In the genomic region with DNA sequence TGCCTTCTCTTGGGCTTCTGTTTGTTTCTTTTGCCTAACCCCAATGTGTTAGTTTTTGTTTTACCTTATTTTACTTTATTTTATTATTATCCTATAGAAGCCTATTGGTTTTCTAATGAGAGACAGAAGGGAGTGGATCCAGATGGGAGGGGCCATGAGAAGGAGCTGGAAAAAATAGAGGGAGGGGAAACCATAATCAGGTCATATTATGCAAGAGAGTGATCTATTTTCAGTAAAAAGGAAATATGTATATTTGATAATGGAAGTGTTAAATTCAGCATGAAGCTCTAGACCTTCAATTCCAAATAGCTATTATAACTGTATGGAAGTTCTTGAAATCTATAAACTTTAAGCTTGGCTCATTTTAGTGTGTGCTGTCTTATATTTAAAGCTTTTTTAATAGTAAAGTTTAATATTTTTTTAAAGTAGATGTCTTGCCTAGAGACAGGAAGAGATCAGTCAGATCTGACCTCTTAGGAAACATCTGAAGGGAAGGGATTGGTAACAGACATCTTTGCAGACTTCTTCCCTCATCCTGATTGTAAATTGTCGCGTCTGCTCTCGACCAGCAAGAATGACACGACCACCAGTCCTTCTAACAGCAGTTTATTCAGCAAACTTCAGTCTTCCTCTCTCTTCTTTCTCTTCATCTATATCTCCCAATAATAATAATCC, we compare ENCODE assay signal across 28 mouse cellular contexts.
"Had no signal": no experiment of that assay in that cellular context is flagged by ENCODE, and none has a peak within 500 bp of the region (broad histone marks: within the 10 kb centered on the region; RNA-seq: fewer than 3 reads in every experiment).

No protein-coding gene starts in this region.

- H3K36me3 ChIP-seq: embryonic facial prominence, embryonic 10.5 days; embryonic facial prominence, embryonic 12.5 days; embryonic facial prominence, embryonic 13.5 days; embryonic facial prominence, embryonic 15.5 days; forebrain, embryonic 10.5 days; forebrain, embryonic 12.5 days; forebrain, embryonic 15.5 days; heart, embryonic 10.5 days had no signal

- H3K4me3 ChIP-seq: embryonic facial prominence, embryonic 10.5 days; embryonic facial prominence, embryonic 12.5 days; embryonic facial prominence, embryonic 13.5 days; embryonic facial prominence, embryonic 15.5 days; erythroblast, embryonic 14.5 days; forebrain, embryonic 10.5 days; forebrain, embryonic 12.5 days; forebrain, embryonic 13.5 days; forebrain, embryonic 15.5 days; gastrocnemius, adult 2 months; heart, adult 2 months; heart, embryonic 10.5 days had no signal

- H3K9me3 ChIP-seq: embryonic facial prominence, embryonic 10.5 days; embryonic facial prominence, embryonic 12.5 days; embryonic facial prominence, embryonic 13.5 days; embryonic facial prominence, embryonic 15.5 days; forebrain, embryonic 12.5 days; forebrain, embryonic 13.5 days; forebrain, embryonic 15.5 days; heart, embryonic 10.5 days had no signal

- DNase-seq: cerebellum, adult 8-10 months; cerebellum, adult 9-10 months; cerebellum, adult 9-11 months; cerebellum, postnatal 10 days; cerebellum, postnatal 14 days; cerebellum, postnatal 25 days; cerebellum, postnatal 36 days; embryo, embryonic 11 days; forebrain, postnatal 0 days; gastrocnemius, adult 2 months; gastrocnemius, postnatal 10 days; gastrocnemius, postnatal 14 days; gastrocnemius, postnatal 25 days; gastrocnemius, postnatal 36 days; heart, adult 18-20 months; heart, adult 2 months had no signal

- H3K9ac ChIP-seq: embryonic facial prominence, embryonic 12.5 days; embryonic facial prominence, embryonic 13.5 days; embryonic facial prominence, embryonic 15.5 days; forebrain, embryonic 12.5 days; forebrain, embryonic 13.5 days; forebrain, embryonic 15.5 days; forebrain, postnatal 0 days had no signal

- H3K27ac ChIP-seq: embryonic facial prominence, embryonic 10.5 days; embryonic facial prominence, embryonic 12.5 days; embryonic facial prominence, embryonic 13.5 days; embryonic facial prominence, embryonic 15.5 days; forebrain, embryonic 10.5 days; forebrain, embryonic 12.5 days; forebrain, embryonic 13.5 days; forebrain, embryonic 15.5 days; gastrocnemius, adult 2 months; heart, adult 2 months; heart, embryonic 10.5 days had no signal

- H3K4me1 ChIP-seq: embryonic facial prominence, embryonic 10.5 days; embryonic facial prominence, embryonic 12.5 days; embryonic facial prominence, embryonic 13.5 days; embryonic facial prominence, embryonic 15.5 days; forebrain, embryonic 10.5 days; forebrain, embryonic 12.5 days; forebrain, embryonic 13.5 days; forebrain, embryonic 15.5 days; heart, embryonic 10.5 days had no signal

- ATAC-seq: forebrain, embryonic 13.5 days; forebrain, embryonic 14.5 days; forebrain, embryonic 15.5 days; forebrain, embryonic 16.5 days; forebrain, postnatal 0 days had no signal

- H3K27me3 ChIP-seq: embryonic facial prominence, embryonic 12.5 days; embryonic facial prominence, embryonic 13.5 days; embryonic facial prominence, embryonic 15.5 days; forebrain, embryonic 12.5 days; forebrain, embryonic 13.5 days; forebrain, embryonic 15.5 days had no signal

- H3K4me2 ChIP-seq: embryonic facial prominence, embryonic 12.5 days; embryonic facial prominence, embryonic 13.5 days; embryonic facial prominence, embryonic 15.5 days; forebrain, embryonic 12.5 days; forebrain, embryonic 13.5 days; forebrain, embryonic 15.5 days had no signal
